Mouse (Mus musculus) neural tube, embryonic 11.5 days (tissue): Measurements from ENCODE around the gene Tnr. TPM values are rescaled to one million over a fixed set of nuclear protein-coding genes. Genes with fewer than 3 reads are reported as not detected.

Experiments used
- ATAC-seq: fragments of 200-750 bp; cut with Nextera tagmentation; 2 replicates; pipeline ENCODE4 v1.8.0; 2017; ENCODE audit warnings: moderate number of reproducible peaks, mild to moderate bottlenecking, moderate TSS enrichment, moderate library complexity; ENCODE audit not compliant: insufficient read depth, low FRiP score, low TSS enrichment
- DNase-seq: peaks from one replicate; pipeline ENCODE4 v3.0.0-alpha.2; 2015; ENCODE audit warnings: low spot score
- H3K27ac ChIP-seq: fragments of 300-500 bp; sonication (generic); 2 replicates; pipeline ENCODE4 v1.5.1; 2014; ENCODE audit warnings: low read depth, mild to moderate bottlenecking, low read length
- H3K27me3 ChIP-seq: fragments of 300-500 bp; sonication (generic); 2 replicates; pipeline ENCODE4 v1.6.1; 2014; ENCODE audit warnings: mild to moderate bottlenecking, low read length, mixed read lengths; ENCODE audit not compliant: control insufficient read depth, insufficient read depth
- H3K36me3 ChIP-seq: fragments of 300-500 bp; sonication (generic); 2 replicates; pipeline ENCODE4 v1.6.1; 2014; ENCODE audit warnings: mild to moderate bottlenecking, low read length, moderate library complexity, mixed read lengths; ENCODE audit not compliant: control insufficient read depth, insufficient read depth
- H3K4me1 ChIP-seq: fragments of 300-500 bp; sonication (generic); 2 replicates; pipeline ENCODE4 v1.6.1; 2014; ENCODE audit warnings: low read length, mixed read lengths; ENCODE audit not compliant: control insufficient read depth, insufficient read depth
- H3K4me2 ChIP-seq: fragments of 300-500 bp; sonication (generic); 2 replicates; pipeline ENCODE4 v1.6.1; 2014; ENCODE audit warnings: low read depth, mild to moderate bottlenecking, moderate library complexity
- H3K4me3 ChIP-seq: fragments of 300-500 bp; sonication (generic); 2 replicates; pipeline ENCODE4 v1.5.1; 2014; ENCODE audit warnings: low read depth, low read length
- H3K9ac ChIP-seq: fragments of 300-500 bp; sonication (generic); 2 replicates; pipeline ENCODE4 v1.6.1; 2014; ENCODE audit warnings: mild to moderate bottlenecking, low read length
- H3K9me3 ChIP-seq: fragments of 300-500 bp; sonication (generic); 2 replicates; pipeline ENCODE4 v1.6.1; 2016; ENCODE audit warnings: low read length; ENCODE audit not compliant: control insufficient read depth
- WGBS: fragments of 180-500 bp; shearing (Covaris S2); extraction: QIAGEN DNeasy Blood & Tissue Kit; methylation state at CpG from one replicate; pipeline ENCODE4 v1.1.7; 2014; 5-methylcytosine and 5-hydroxymethylcytosine counted together
- polyA plus RNA-seq: library from polyadenylated mRNA; unstranded; fragments of >200 nt; fragmentation: Nextera tagmentation; extraction: Ambion mirVana; gene quantifications from 2 replicates; pipeline ENCODE4 v1.2.1, GENCODE M21; 2014

The Tnr gene
- polyA plus RNA-seq, 1 experiment from 2014 or later = 1.2 TPM

DNA sequence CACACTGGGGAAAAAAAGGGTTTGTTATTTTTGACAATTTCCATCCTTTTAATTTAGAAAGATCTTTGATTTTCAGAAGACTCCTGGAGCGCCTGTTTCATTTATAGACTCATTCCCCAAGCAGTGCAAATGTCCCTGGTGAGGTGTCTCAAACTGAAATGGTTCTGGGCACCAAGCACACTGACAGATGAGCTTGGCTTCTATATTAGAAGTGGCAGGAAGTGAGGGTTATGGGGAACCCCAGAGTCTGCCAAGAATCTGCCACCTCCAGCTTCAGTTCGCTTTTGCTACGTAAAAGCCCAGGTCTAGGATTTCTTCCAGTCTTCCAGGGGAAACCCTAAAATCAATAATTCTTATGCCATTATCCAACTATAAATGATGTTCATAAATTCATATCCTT lies 140.9 kb downstream of the Tnr start:
- no peak overlapping the region for H3K4me3 ChIP-seq
- DNase-seq (no peak), ATAC-seq (no peak)
- no peak overlapping the region for H3K9ac ChIP-seq
- no peaks in the 10 kb centered on the region for H3K9me3 ChIP-seq
- no peaks in the 10 kb centered on the region for H3K27me3 ChIP-seq
- H3K4me1 ChIP-seq = no peaks in the 10 kb centered on the region
- H3K4me2 ChIP-seq = no peak overlapping the region
- 91% methylated on average over 3 of the region's 3 CpGs for WGBS
- H3K27ac ChIP-seq = no peak overlapping the region
- H3K36me3 ChIP-seq = no peaks in the 10 kb centered on the region

DNA sequence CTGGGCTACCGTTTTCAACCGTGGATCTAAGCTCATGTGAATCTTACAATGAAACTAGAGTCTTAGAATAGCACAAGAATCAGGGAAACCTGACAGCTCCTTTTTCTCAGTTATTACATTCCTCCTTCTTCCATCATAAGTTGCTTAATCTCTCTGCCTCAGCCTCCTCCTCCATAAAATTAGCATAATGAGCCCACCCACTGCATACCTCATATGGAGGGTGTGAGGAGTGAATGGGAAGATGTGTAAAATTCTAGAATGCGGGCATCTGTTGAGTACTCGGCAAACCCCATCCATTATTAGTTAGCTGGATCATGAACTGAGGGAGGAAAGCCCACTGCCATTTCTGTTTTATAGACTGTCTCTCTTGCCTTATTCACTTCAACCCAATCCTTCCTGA lies 141.4 kb downstream of the Tnr start:
- Histone ChIP-seq H3K9me3 (no peaks in the 10 kb centered on the region), H3K27ac (no peak overlapping the region), H3K4me1 (no peaks in the 10 kb centered on the region), H3K36me3 (no peaks in the 10 kb centered on the region), H3K27me3 (no peaks in the 10 kb centered on the region), H3K4me2 (no peak overlapping the region), H3K4me3 (no peak overlapping the region), H3K9ac (no peak overlapping the region)
- ATAC-seq (no peak), DNase-seq (no peak)
- 90% methylated on average over 4 of the region's 4 CpGs for WGBS

DNA sequence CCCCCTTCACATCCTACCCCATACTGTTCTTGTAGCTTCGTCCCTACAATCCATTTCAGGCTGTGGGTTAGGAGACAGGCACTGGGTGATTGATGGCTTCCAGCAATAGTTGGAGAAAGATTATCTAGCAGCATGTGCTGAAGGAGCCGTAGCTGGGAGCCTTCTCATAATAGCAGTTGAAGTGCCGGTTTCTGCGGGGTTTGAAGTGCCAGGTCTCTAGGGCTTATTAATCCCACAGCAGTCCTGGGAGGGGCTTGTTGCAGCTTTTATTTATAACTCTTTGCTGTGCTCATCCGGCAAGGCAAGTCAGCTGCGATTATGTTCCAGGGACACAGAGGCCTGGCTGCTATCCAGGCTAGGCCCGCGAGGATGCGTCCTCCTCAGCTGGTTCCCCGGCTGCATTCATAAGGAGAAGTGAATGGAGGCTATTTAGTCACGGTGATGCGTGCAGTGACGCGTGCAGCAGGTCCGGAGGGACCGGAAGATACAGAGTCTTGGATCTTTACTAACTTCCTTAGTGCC lies 147.1 kb downstream of the Tnr start:
- WGBS = 28% methylated on average over 16 of the region's 16 CpGs
- no peak overlapping the region for H3K9ac ChIP-seq
- no peaks in the 10 kb centered on the region for H3K36me3 ChIP-seq
- ATAC-seq (peak; percentile 88), DNase-seq (peak; percentile 67)
- H3K27ac ChIP-seq = no peak overlapping the region
- no peaks in the 10 kb centered on the region for H3K4me1 ChIP-seq
- H3K4me3 ChIP-seq = no peak overlapping the region
- no peaks in the 10 kb centered on the region for H3K27me3 ChIP-seq
- H3K4me2 ChIP-seq = no peak overlapping the region
- no peaks in the 10 kb centered on the region for H3K9me3 ChIP-seq

GRCm38 (mm10) chr1:159671181-159671580 lies 147.6 kb downstream of the Tnr start:
- no peak for DNase-seq
- no peaks in the 10 kb centered on the region for H3K4me1 ChIP-seq
- peak; percentile 11; the same call in 1 of the 2 replicates for ATAC-seq
- H3K27me3 ChIP-seq = no peaks in the 10 kb centered on the region
- WGBS = 89% methylated on average over 8 of the region's 8 CpGs
- no peak overlapping the region for H3K27ac ChIP-seq
- no peaks in the 10 kb centered on the region for H3K9me3 ChIP-seq
- no peak overlapping the region for H3K4me3 ChIP-seq
- H3K9ac ChIP-seq = no peak overlapping the region
- no peak overlapping the region for H3K4me2 ChIP-seq
- no peaks in the 10 kb centered on the region for H3K36me3 ChIP-seq

DNA sequence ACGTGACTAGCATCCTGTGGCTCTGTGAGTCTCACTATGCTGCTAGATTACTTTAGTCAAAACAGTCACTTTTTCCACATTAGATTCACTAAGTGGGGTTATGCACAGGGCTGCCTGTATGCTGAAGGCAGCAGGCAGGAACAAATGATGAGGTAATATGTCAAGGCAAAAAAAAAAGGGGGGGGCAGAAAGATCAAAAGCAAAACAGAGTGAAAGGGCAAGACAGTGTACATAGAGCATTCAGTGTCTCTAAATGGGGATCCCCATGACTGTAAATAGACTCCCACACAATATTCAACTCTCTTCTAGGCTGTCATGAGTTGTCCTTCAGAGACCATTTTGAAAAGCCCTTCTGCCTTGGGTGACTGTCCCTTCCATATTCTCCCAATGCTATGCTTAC lies 150.7 kb downstream of the Tnr start:
- no peak for ATAC-seq
- Histone ChIP-seq H3K9ac (no peak overlapping the region), H3K4me3 (no peak overlapping the region), H3K27ac (no peak overlapping the region), H3K9me3 (no peaks in the 10 kb centered on the region), H3K4me1 (no peaks in the 10 kb centered on the region), H3K36me3 (no peaks in the 10 kb centered on the region), H3K4me2 (no peak overlapping the region), H3K27me3 (no peaks in the 10 kb centered on the region)
- WGBS = 74% methylated on average over 1 of the region's 1 CpGs
- no peak for DNase-seq

- no peak overlapping the region for H3K27ac ChIP-seq
- 79% methylated on average over 4 of the region's 4 CpGs for WGBS
- no peaks in the 10 kb centered on the region for H3K4me1 ChIP-seq
- no peak overlapping the region for H3K4me3 ChIP-seq
- ATAC-seq (no peak), DNase-seq (no peak)
- no peaks in the 10 kb centered on the region for H3K9me3 ChIP-seq
- H3K4me2 ChIP-seq = no peak overlapping the region
- H3K9ac ChIP-seq = no peak overlapping the region
- H3K27me3 ChIP-seq = no peaks in the 10 kb centered on the region
- H3K36me3 ChIP-seq = no peaks in the 10 kb centered on the region
Observed at GRCm38 (mm10) chr1:159675472-159675871, 151.9 kb downstream of the Tnr start.

DNA sequence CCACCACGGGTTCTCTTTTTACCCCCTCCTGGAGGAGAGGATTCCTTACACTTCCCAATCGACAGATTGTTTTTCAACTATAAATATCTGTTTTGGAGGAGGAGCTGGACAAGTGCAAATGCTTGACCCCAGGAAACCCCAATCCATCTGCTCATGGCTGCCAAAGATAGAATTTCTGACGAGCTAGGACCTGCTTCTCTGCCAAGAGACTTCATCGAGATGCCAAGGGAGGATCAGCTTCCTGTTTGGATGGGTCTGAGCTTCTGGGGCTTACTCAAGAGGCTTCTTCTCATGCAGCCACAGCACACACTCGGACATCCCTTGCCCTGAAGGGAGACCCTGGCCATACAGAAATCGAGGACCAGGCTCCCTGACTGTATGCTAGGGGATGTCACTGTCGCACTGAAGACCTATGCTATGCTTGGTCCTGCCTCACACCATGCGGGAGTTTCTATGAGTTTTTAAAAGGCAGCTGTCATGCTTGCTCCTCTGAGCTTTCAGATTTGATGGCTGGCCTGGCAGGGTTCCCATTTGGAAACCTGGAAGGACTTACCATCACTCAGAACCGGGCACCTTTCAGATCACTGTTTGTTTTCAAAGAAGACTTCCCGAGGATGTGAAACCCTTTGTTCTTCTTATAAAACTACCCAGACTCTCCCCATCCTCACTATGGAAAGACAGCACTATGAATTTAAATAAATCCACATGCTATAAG lies 154.8 kb downstream of the Tnr start:
- Histone ChIP-seq H3K9ac (no peak overlapping the region), H3K27ac (no peak overlapping the region), H3K4me2 (no peak overlapping the region), H3K4me1 (no peaks in the 10 kb centered on the region), H3K9me3 (no peaks in the 10 kb centered on the region), H3K36me3 (no peaks in the 10 kb centered on the region), H3K4me3 (no peak overlapping the region), H3K27me3 (no peaks in the 10 kb centered on the region)
- WGBS = 84% methylated on average over 10 of the region's 10 CpGs
- DNase-seq (no peak), ATAC-seq (no peak)

DNA sequence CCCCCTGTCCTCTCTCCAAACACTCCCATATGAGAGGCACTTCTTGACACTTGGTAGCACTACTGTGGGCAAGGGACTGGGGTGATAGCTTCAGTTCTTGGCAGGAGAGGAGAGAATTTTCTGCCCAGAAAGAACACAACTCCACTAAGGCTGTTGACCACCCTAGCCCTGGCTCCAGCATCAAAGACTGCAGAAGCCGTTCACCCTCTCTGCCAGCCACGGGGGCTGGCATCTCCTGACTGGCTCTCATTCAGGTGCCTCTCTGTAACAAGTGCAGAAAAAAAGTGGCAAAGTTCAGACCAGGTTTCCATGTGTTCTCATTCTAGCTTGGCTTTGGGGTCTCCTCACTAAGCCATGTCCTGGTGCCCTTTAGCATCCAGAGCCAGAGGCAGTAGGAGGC lies 157.7 kb downstream of the Tnr start:
- ATAC-seq (no peak), DNase-seq (no peak)
- Histone ChIP-seq H3K27ac (no peak overlapping the region), H3K9ac (no peak overlapping the region), H3K9me3 (no peaks in the 10 kb centered on the region), H3K4me1 (no peaks in the 10 kb centered on the region), H3K4me3 (no peak overlapping the region), H3K4me2 (no peak overlapping the region), H3K27me3 (no peaks in the 10 kb centered on the region), H3K36me3 (no peaks in the 10 kb centered on the region)
- WGBS = 93% methylated on average over 2 of the region's 2 CpGs

DNA sequence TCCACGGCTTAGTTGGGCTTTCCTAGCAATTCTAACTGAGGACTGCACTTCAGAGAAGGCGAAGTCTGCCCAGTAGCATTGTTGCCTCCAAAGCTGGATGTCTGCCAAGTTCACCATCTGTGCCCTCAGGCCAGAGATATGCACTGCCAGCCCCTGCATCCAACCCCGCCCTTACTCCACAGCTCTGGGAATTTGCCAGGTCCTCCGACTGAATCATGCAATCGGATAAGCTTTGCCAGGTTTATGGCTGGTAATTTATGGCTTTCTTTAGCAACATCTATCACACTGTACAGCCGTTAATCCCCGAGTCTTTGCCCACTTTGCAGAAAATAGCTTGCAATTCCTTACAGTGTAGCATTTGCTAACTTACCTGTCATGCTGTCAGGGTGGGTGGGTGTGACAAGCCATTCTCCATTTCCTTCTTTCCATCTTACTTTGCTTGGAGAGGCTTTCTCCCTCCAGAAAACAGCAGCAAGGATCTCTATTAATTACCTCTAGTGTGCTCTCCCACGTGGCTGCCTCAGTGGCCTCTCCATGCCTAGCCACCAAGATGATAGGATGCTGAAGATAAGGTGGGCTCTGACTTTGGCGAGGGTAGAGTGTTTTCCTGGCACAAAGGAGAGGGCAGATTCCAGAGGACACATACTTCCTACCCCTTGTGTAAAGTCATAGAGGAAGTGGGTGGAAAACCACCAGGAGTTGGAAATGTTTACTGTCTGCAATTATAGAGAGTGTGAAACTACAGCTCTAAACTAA lies 163.1 kb downstream of the Tnr start:
- 49% methylated on average over 9 of the region's 9 CpGs for WGBS
- H3K4me1 ChIP-seq = no peaks in the 10 kb centered on the region
- no peak overlapping the region for H3K4me3 ChIP-seq
- H3K9me3 ChIP-seq = no peaks in the 10 kb centered on the region
- peak; percentile 54 for ATAC-seq
- H3K36me3 ChIP-seq = no peaks in the 10 kb centered on the region
- no peaks in the 10 kb centered on the region for H3K27me3 ChIP-seq
- H3K9ac ChIP-seq = no peak overlapping the region
- H3K4me2 ChIP-seq = no peak overlapping the region
- no peak overlapping the region for H3K27ac ChIP-seq
- DNase-seq = peak; percentile 19
